Mouse (Mus musculus) heart, embryonic 12.5 days (tissue): Measurements from ENCODE around the gene Rfc5. TPM values are rescaled to one million over a fixed set of nuclear protein-coding genes. Genes with fewer than 3 reads are reported as not detected.
"Not testable (repeated sequence)": the region's sequence is repeated elsewhere in the genome, so short reads cannot be mapped to it uniquely, and the experiment has no call there.

Source experiments
- ATAC-seq: fragments of 200-750 bp; cut with Nextera tagmentation; 2 replicates; pipeline ENCODE4 v1.8.0; 2017; ENCODE audit warnings: moderate TSS enrichment, moderate library complexity; ENCODE audit not compliant: insufficient number of reproducible peaks, low FRiP score
- H3K27ac ChIP-seq: fragments of 300-500 bp; sonication (generic); 2 replicates; pipeline ENCODE4 v1.5.1; 2016; ENCODE audit warnings: mild to moderate bottlenecking, moderate library complexity; ENCODE audit not compliant: poor library complexity, severe bottlenecking
- H3K27me3 ChIP-seq: fragments of 300-500 bp; sonication (generic); replicated peaks from 2 replicates; pipeline ENCODE4 v1.6.1; 2016; ENCODE audit warnings: mild to moderate bottlenecking, moderate library complexity
- H3K36me3 ChIP-seq: fragments of 300-500 bp; sonication (generic); 2 replicates; pipeline ENCODE4 v1.6.1; 2016; ENCODE audit warnings: mild to moderate bottlenecking, moderate library complexity
- H3K4me1 ChIP-seq: fragments of 300-500 bp; sonication (generic); replicated peaks from 2 replicates; pipeline ENCODE4 v1.6.1; 2016; ENCODE audit warnings: mild to moderate bottlenecking
- H3K4me2 ChIP-seq: fragments of 300-500 bp; sonication (generic); 2 replicates; pipeline ENCODE4 v1.6.1; 2016; ENCODE audit warnings: mild to moderate bottlenecking, moderate library complexity
- H3K4me3 ChIP-seq: fragments of 300-500 bp; sonication (generic); 2 replicates; pipeline ENCODE4 v1.5.1; 2016; ENCODE audit warnings: mild to moderate bottlenecking
- H3K9ac ChIP-seq: fragments of 300-500 bp; sonication (generic); 2 replicates; pipeline ENCODE4 v1.6.1; 2016; ENCODE audit warnings: mild to moderate bottlenecking, moderate library complexity
- H3K9me3 ChIP-seq: fragments of 300-500 bp; sonication (generic); replicated peaks from 2 replicates; pipeline ENCODE4 v1.6.1; 2016; ENCODE audit warnings: mild to moderate bottlenecking, moderate library complexity
- WGBS: fragments of 180-500 bp; shearing (Covaris S2); methylation state at CpG from one replicate; pipeline ENCODE4 v1.1.7; 2016; 5-methylcytosine and 5-hydroxymethylcytosine counted together
- polyA plus RNA-seq: library from polyadenylated mRNA; unstranded; fragments of >200 nt; fragmentation: Nextera tagmentation; extraction: Ambion mirVana; gene quantifications from 2 replicates; pipeline ENCODE4 v1.2.1, GENCODE M21; 2016

Gene Rfc5
- polyA plus RNA-seq, 1 experiment from 2014 or later: 63.0 TPM

DNA sequence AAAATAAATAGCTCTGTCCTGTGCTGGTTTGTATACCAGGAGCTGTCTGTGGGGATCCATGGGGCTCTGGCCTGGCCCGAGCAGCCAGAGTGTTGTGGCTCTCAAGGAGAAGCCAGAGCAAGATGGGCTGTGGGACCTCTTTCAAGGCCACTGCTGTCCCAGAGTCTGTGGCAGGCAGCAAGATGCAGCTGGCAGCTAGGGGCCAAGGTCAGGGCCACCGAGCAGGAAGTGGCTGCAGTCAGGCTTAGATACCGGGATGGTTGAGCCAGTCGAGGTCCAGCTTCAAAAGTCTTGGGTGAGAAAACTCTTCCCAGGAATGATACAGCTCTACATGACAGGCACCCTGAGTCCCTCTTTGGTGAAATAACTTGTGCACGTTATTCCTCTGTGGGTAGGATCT lies 41.8 kb downstream of the Rfc5 start:
- Histone ChIP-seq H3K4me2 (no peak overlapping the region), H3K36me3 (peaks cover 40% of the 10 kb centered on the region), H3K4me3 (no peak overlapping the region), H3K27ac (no peak overlapping the region), H3K27me3 (no peaks in the 10 kb centered on the region), H3K9me3 (peaks cover 2% of the 10 kb centered on the region; the same call in 1 of the 2 replicates), H3K9ac (no peak overlapping the region), H3K4me1 (no peaks in the 10 kb centered on the region)
- WGBS: 62% methylated on average over 5 of the region's 5 CpGs
- no peak for ATAC-seq

- Histone ChIP-seq H3K4me2 (no peak overlapping the region), H3K27ac (no peak overlapping the region), H3K4me3 (no peak overlapping the region), H3K9ac (no peak overlapping the region), H3K36me3 (peaks cover 38% of the 10 kb centered on the region), H3K9me3 (peaks cover 2% of the 10 kb centered on the region; the same call in 1 of the 2 replicates), H3K4me1 (no peaks in the 10 kb centered on the region), H3K27me3 (no peaks in the 10 kb centered on the region)
- 60% methylated on average over 3 of the region's 3 CpGs for WGBS
- ATAC-seq: no peak
Measured at GRCm38 (mm10) chr5:117346281-117346680, 42.6 kb downstream of the Rfc5 start.

DNA sequence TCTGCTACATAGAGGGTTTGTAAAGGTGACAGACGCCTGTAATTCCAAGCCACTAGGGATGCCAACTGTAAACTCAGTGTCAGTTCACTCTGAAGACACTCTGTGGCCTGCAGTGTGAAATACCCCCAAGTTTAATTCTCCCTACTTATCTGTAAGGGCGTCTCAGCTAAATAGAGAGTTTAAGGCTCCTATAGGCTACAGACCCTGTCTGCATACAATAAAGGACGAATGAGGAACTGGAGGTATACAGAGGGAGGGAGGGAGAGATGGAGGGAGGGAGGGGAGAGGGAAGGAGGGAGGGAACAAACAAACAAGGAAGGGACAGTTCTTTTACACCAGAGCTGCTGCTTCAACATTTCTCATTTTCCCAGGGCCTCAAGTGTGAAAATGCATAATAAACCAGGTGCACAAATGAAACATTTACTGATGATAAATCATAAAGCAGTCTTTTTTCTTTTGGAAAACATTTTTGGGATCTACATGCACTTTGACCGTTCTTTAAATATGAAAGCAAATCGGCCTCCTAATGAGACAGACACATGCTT lies 43.3 kb downstream of the Rfc5 start:
- Histone ChIP-seq H3K4me3 (no peak overlapping the region), H3K9me3 (peaks cover 2% of the 10 kb centered on the region; the same call in 1 of the 2 replicates), H3K9ac (no peak overlapping the region), H3K27me3 (no peaks in the 10 kb centered on the region), H3K27ac (no peak overlapping the region), H3K36me3 (peaks cover 38% of the 10 kb centered on the region), H3K4me1 (no peaks in the 10 kb centered on the region), H3K4me2 (no peak overlapping the region)
- WGBS: 72% methylated on average over 5 of the region's 5 CpGs
- no peak for ATAC-seq

DNA sequence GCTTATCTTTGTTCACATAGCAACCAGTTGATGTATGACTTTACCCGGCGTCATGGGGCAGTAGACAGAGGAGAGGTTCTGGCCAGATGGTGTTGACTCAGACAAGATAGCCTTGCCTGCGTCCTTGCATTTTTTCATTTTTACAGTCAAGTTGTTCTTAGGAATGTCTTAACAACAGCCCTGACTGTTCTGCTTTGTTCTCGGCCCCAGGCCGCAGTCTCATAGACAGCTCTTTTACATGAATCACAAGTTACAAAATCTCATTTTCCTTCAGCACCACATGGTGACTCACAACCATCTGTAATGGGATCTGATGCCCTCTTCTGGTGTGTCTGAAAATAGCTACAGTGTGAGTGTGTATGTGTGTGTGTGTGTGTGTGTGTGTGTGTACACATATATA lies 44.4 kb downstream of the Rfc5 start:
- ATAC-seq, H3K4me1 ChIP-seq, H3K4me2 ChIP-seq, H3K9me3 ChIP-seq, H3K4me3 ChIP-seq, H3K9ac ChIP-seq, H3K27ac ChIP-seq, H3K27me3 ChIP-seq: not testable (repeated sequence)
- WGBS: 66% methylated on average over 5 of the region's 5 CpGs
- peaks cover 41% of the 10 kb centered on the region for H3K36me3 ChIP-seq

DNA sequence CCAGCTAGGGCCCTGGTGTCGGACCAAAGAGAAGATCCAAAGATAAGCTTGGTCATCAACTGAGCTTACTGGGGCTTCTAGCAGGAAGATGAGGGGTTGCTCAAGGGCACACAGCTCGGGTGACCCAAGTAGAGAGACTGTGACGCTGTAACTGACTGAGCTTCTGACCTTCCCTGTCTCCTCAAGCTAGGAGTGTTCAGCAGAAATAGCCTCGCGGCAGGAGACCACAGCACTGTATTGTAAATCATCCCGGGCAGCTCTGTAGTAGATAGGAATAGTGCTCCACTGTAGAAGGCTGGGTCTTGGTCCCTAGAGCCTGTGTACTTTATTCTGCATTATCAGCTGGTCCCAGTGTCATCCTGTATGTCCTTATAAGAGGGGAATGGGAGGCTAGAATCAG lies 47.0 kb downstream of the Rfc5 start:
- 60% methylated on average over 6 of the region's 6 CpGs for WGBS
- no peaks in the 10 kb centered on the region for H3K4me1 ChIP-seq
- H3K27me3 ChIP-seq: no peaks in the 10 kb centered on the region
- ATAC-seq: no peak
- H3K4me2 ChIP-seq: no peak overlapping the region
- no peak overlapping the region for H3K4me3 ChIP-seq
- peaks cover 43% of the 10 kb centered on the region for H3K36me3 ChIP-seq
- H3K9ac ChIP-seq: no peak overlapping the region
- H3K27ac ChIP-seq: no peak overlapping the region
- H3K9me3 ChIP-seq: peaks cover under 1% of the 10 kb centered on the region; the same call in 1 of the 2 replicates

- H3K36me3 ChIP-seq: peaks cover 52% of the 10 kb centered on the region
- peaks cover 5% of the 10 kb centered on the region; the same call in 1 of the 2 replicates for H3K9me3 ChIP-seq
Measured at GRCm38 (mm10) chr5:117340081-117340480, 48.8 kb downstream of the Rfc5 start.

GRCm38 (mm10) chr5:117338503-117338902 lies 50.3 kb downstream of the Rfc5 start:
- 75% methylated on average over 8 of the region's 8 CpGs for WGBS
- H3K27me3 ChIP-seq: no peaks in the 10 kb centered on the region
- ATAC-seq: no peak
- no peaks in the 10 kb centered on the region for H3K4me1 ChIP-seq
- peaks cover 49% of the 10 kb centered on the region for H3K36me3 ChIP-seq
- H3K4me2 ChIP-seq: no peak overlapping the region
- no peak overlapping the region for H3K4me3 ChIP-seq
- H3K9ac ChIP-seq: no peak overlapping the region
- no peak overlapping the region for H3K27ac ChIP-seq
- H3K9me3 ChIP-seq: peaks cover 11% of the 10 kb centered on the region

More at GRCm38 (mm10) chr5:117340081-117340480, 48.8 kb downstream of the Rfc5 start:
- WGBS: 74% methylated on average over 6 of the region's 6 CpGs
- ATAC-seq: no peak
- Histone ChIP-seq H3K4me3 (no peak overlapping the region), H3K4me1 (no peaks in the 10 kb centered on the region), H3K27me3 (no peaks in the 10 kb centered on the region), H3K9ac (no peak overlapping the region), H3K4me2 (no peak overlapping the region), H3K27ac (no peak overlapping the region)

DNA sequence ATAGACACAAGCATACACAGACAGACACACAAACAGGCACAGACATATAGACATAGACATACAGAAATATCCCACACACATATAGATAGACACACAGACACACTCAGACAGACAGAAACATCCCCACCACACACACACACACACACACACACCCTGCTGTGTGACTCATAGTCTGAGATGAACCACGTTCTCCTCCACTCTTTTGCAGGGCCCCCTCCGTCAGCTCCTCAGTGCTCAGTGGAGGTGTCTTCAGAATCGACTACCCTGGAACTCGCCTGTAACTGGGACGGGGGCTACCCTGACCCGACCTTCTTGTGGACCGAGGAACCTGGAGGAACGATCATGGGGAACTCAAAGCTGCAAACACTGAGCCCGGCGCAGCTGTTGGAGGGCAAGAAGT lies 50.8 kb downstream of the Rfc5 start:
- 77% methylated on average over 10 of the region's 10 CpGs for WGBS
- H3K4me3 ChIP-seq: no peak overlapping the region
- peaks cover 49% of the 10 kb centered on the region for H3K36me3 ChIP-seq
- peaks cover 11% of the 10 kb centered on the region for H3K9me3 ChIP-seq
- ATAC-seq: no peak
- H3K4me2 ChIP-seq: no peak overlapping the region
- no peak overlapping the region for H3K9ac ChIP-seq
- no peak overlapping the region for H3K27ac ChIP-seq
- H3K27me3 ChIP-seq: no peaks in the 10 kb centered on the region
- no peaks in the 10 kb centered on the region for H3K4me1 ChIP-seq

DNA sequence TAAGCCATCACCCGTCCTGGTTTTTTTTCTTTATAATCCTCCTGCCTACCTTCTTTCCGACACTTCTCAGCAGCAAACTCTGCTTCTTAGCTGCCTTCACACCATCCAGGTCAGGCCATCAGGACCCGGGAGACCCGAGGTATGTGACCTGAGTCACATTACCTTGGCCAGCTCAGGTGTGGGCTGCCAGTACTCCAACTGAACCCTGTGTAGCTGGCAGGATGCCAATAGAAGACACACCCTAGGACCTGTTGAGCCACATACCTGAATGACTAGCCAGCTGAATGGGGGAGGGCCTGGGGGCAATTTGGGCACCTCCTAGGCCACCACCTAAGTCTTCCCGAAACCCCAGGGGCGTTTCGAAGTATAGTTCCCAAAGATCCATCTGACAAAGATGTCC lies 58.4 kb downstream of the Rfc5 start:
- Histone ChIP-seq H3K4me2 (no peak overlapping the region), H3K27me3 (0 out of 2 replicates have a peak, but pooled peaks cover 3% of the 10 kb centered on the region), H3K4me3 (no peak overlapping the region), H3K9ac (no peak overlapping the region), H3K36me3 (peaks cover 15% of the 10 kb centered on the region), H3K4me1 (no peaks in the 10 kb centered on the region), H3K9me3 (peaks cover 7% of the 10 kb centered on the region), H3K27ac (no peak overlapping the region)
- no peak for ATAC-seq
- WGBS: 82% methylated on average over 7 of the region's 7 CpGs

Other genes with a start within 250 kb of the Rfc5 start
- 516 and 534 TPM in 2 replicates for gene Pebp1, start 101.4 kb downstream of the Rfc5 start, polyA plus RNA-seq
- gene Vsig10, start 70.0 kb downstream of the Rfc5 start, polyA plus RNA-seq: 8.4 and 9.0 TPM in 2 replicates
- 94.4 and 96.8 TPM in 2 replicates for gene Wsb2, start 31.7 kb downstream of the Rfc5 start, polyA plus RNA-seq
- 0.15 and 0.17 TPM in 2 replicates for gene Ksr2, start 25.0 kb upstream of the Rfc5 start, polyA plus RNA-seq